Mouse (Mus musculus) testis, adult 2 months (tissue): ENCODE measurements around the gene Kcnd3.

Experiments
- CTCF ChIP-seq: fragments of 200-500 bp; IDR thresholded peaks from 2 replicates; pipeline ENCODE4 v1.5.1; 2012; ENCODE audit warnings: low read depth, mild to moderate bottlenecking, inconsistent platforms, low read length, moderate library complexity; ENCODE audit not compliant: control insufficient read depth, insufficient read depth, insufficient replicate concordance
- POLR2A ChIP-seq: fragments of 200-500 bp; IDR thresholded peaks from 2 replicates; pipeline ENCODE4 v1.6.1; 2012; ENCODE audit warnings: low read depth, mild to moderate bottlenecking, inconsistent platforms, low read length, moderate library complexity; ENCODE audit not compliant: control insufficient read depth

GRCm38 (mm10) chr3:105496216-105496615, 44.1 kb downstream of the Kcnd3 start:
- TF ChIP-seq POLR2A, result no peak
- no peak for TF ChIP-seq CTCF
